Mouse (Mus musculus): ENCODE data around the gene Cd28. TPM values are rescaled to one million over a fixed set of nuclear protein-coding genes. Genes with fewer than 3 reads are reported as not detected.

Cd28 gene
- polyA plus RNA-seq (2017; shearing (Covaris generic)) = 224 TPM

DNA sequence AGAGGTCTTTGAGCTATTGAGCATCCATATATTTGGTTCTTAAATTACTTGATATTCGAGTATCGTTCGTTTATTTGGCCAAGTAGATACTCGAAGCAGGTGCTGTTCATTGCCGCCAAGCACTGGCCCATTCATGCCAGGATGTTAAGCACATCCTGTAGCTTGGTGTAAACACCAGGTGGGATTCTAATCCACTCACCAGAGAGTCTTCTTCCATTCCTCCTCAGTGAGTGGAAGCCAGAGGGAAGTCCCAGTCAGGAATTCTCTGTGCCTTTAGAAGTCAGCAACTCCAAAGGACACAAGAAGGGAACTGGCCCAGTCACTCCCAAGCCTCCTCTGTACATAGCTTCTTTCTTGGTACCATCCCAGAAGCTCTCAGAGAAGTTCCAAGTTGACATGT, at the start of gene Cd28:
Gene Cd28, plus strand, starts transcription at position 234 of the 400 bp plus-strand sequence.

Other genes with a start within 250 kb of the Cd28 start
- gene Raph1, start 149.7 kb upstream of the Cd28 start, polyA plus RNA-seq (2017; shearing (Covaris generic)) = 2.5 TPM
- gene Ctla4, start 170.2 kb downstream of the Cd28 start, polyA plus RNA-seq (2017; shearing (Covaris generic)) = 331 TPM

All from CD4-positive, CD25-positive, alpha-beta regulatory T cell, adult 9 weeks (primary cell).